Mouse (Mus musculus) right cerebral cortex, postnatal 25 days (tissue): ENCODE measurements at regions not wholly inside any gene's neighbourhood (a gene's known extent, or its start where the extent isn't known, plus 50 kb on each side); places are given as distances from the start of the nearest gene placed in this dataset.

Experiments used
- DNase-seq: peaks from one replicate; pipeline ENCODE4 v3.0.0; 2022

- no peak for DNase-seq
Measured at GRCm38 (mm10) chr2:72674856-72675440, 199.0 kb downstream of the Cdca7 start.

- no peak for DNase-seq
Measured at GRCm38 (mm10) chr2:72677731-72678130, 201.8 kb downstream of the Cdca7 start.

- no peak for DNase-seq
Measured at GRCm38 (mm10) chr2:72688031-72688430, 212.1 kb downstream of the Cdca7 start.

GRCm38 (mm10) chr2:72701081-72701480, 225.1 kb downstream of the Cdca7 start:
- no peak for DNase-seq

GRCm38 (mm10) chr2:72703238-72703637, 227.3 kb downstream of the Cdca7 start:
- DNase-seq: no peak

- DNase-seq: no peak
Measured at GRCm38 (mm10) chr2:72707676-72708659, 232.0 kb downstream of the Cdca7 start.

GRCm38 (mm10) chr2:72716931-72717330, 241.0 kb downstream of the Cdca7 start:
- no peak for DNase-seq

GRCm38 (mm10) chr2:72728699-72729098, 251.5 kb downstream of the Sp3 start:
- DNase-seq: no peak

GRCm38 (mm10) chr2:72733371-72733770, 246.9 kb downstream of the Sp3 start:
- DNase-seq: no peak

GRCm38 (mm10) chr2:72735035-72735434, 245.2 kb downstream of the Sp3 start:
- no peak for DNase-seq

GRCm38 (mm10) chr2:72736685-72737084, 243.6 kb downstream of the Sp3 start:
- no peak for DNase-seq

- no peak for DNase-seq
Measured at GRCm38 (mm10) chr2:72740391-72741361, 239.6 kb downstream of the Sp3 start.

- DNase-seq: no peak
Measured at GRCm38 (mm10) chr2:72741746-72742145, 238.5 kb downstream of the Sp3 start.

GRCm38 (mm10) chr2:72743651-72744050, 236.6 kb downstream of the Sp3 start:
- DNase-seq: no peak

GRCm38 (mm10) chr2:72744901-72745300, 235.3 kb downstream of the Sp3 start:
- no peak for DNase-seq

GRCm38 (mm10) chr2:72746476-72747215, 233.6 kb downstream of the Sp3 start:
- DNase-seq: no peak

- no peak for DNase-seq
Measured at GRCm38 (mm10) chr2:72747299-72747698, 232.9 kb downstream of the Sp3 start.

- no peak for DNase-seq
Measured at GRCm38 (mm10) chr2:72749495-72749894, 230.8 kb downstream of the Sp3 start.

- DNase-seq: no peak
Measured at GRCm38 (mm10) chr2:72751441-72751840, 228.8 kb downstream of the Sp3 start.

GRCm38 (mm10) chr2:72752624-72753176, 227.5 kb downstream of the Sp3 start:
- no peak for DNase-seq

GRCm38 (mm10) chr2:72753788-72754713, 226.2 kb downstream of the Sp3 start:
- no peak for DNase-seq
